Mouse (Mus musculus) brown adipose tissue, adult 24 weeks (tissue): Measurements from ENCODE around the gene Dnajc6. TPM values are rescaled to one million over a fixed set of nuclear protein-coding genes. Genes with fewer than 3 reads are reported as not detected.

Experiments
- H3K27ac ChIP-seq: fragments of 200-500 bp; replicated peaks from 2 replicates; pipeline ENCODE4 v1.5.1; 2012; ENCODE audit warnings: low read depth, mild to moderate bottlenecking, low read length
- H3K4me1 ChIP-seq: fragments of 200-500 bp; 2 replicates; pipeline ENCODE4 v1.6.1; 2012; ENCODE audit warnings: low read length, mixed read lengths; ENCODE audit not compliant: control insufficient read depth, insufficient read depth, insufficient read length
- H3K4me3 ChIP-seq: fragments of 200-500 bp; 2 replicates; pipeline ENCODE4 v1.5.1; 2012; ENCODE audit warnings: low read depth, mild to moderate bottlenecking, low read length, moderate library complexity; ENCODE audit not compliant: insufficient read depth
- polyA plus RNA-seq: library from polyadenylated mRNA; stranded (reverse); fragments of >200 nt; gene quantifications from 2 replicates; pipeline ENCODE4 v1.2.4, GENCODE M21; 2012; ENCODE audit not compliant: missing spikeins, insufficient read depth, insufficient read length

Dnajc6 gene
- polyA plus RNA-seq, 1 experiment = not detected

DNA sequence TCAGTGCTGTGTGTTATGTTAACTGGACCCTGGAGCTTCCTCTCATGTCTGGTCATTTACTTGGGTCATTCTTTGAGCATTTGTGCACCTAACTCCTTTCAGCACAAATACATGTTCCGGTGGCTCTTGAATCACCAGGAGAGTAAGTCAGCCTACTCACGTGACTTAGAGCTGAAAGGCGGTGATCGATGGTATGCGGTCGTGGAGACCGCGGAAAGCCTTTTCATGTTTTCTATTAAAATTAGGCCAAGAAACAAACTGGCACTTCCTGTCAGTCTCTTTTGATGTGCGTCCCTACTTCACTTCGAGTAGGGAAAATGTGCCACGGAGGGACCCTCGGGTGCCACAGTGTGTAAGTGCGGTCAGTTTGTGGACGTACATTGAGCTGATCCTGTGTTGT is 19.4 kb downstream of the Dnajc6 start:
- no peaks in the 10 kb centered on the region for H3K4me1 ChIP-seq
- no peak overlapping the region for H3K4me3 ChIP-seq
- H3K27ac ChIP-seq = no peak overlapping the region

DNA sequence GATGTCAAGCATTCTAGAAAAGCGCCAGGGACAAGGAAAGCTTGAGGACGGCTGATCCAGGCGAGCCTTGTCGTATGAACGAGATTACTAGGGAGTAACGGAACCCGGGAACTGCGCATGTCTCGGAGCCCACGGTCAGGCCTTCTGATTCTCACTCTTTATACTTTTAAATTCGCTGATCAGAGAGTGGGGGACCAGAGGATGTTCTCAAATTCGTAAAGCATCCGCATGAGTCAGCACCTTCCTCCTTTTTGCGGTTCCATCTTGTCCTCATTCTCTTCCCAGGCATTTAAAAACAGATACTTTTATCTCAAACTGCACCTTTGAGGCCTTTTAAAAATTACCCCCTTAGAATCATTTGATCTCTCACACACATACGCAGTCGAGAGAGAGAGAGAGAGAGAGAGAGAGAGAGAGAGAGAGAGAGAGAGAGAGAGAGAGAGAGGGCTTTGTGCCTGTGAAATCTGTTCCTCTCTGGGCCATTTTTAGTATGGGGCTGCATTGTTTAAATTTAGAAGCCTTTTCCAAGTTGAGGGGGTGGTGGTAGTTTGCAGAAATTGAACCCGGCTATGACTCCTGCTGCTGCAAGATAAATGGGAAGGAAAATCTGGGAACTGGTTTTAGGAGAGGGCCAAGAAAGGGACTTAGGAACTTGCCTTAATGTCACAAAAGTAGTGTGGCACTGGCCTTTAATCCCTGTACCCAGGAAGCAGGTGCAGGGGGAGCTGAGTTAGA is 20.2 kb downstream of the Dnajc6 start:
- Histone ChIP-seq H3K4me3 (no peak overlapping the region), H3K27ac (no peak overlapping the region), H3K4me1 (no peaks in the 10 kb centered on the region)

DNA sequence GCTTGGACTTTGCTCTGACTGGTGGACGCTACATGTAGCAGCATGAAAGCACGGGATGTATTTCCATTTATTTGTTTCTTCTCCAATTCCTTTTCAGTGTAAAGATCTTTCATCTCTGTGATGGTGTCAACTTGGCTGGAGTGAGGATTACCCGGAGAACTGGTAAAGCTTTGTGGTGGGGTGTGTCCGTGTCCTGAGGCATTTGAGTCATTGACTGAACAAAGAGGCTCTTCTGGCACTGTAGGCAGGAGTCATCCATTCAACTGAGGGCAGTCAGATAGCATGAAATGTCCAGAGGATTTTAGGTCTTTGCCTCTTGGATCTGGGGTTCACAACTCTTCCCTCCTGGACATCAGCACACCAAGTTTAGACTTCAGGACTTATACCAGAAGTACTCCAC is 35.5 kb downstream of the Dnajc6 start:
- Histone ChIP-seq H3K27ac (no peak overlapping the region), H3K4me3 (no peak overlapping the region), H3K4me1 (no peaks in the 10 kb centered on the region)

DNA sequence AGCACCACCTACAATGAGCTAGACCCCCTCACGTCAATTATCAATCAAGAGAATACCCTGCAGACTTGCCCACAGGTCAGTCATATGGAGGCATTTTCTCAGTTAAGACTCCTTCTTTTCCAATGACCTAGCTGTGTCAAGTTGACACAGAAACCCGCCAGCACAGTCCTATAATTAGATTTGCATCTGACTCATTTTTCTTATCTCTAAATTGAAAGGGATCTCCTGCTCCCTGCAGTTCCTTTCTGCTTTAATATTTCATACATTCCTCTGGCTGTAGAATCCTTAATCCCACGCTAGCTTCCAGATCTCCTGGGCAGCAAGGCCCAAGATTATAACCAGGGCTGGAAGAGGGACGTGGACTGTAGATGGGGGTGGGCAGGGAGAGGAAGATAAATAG is 44.1 kb downstream of the Dnajc6 start:
- H3K4me3 ChIP-seq = no peak overlapping the region
- no peak overlapping the region for H3K27ac ChIP-seq
- no peaks in the 10 kb centered on the region for H3K4me1 ChIP-seq

DNA sequence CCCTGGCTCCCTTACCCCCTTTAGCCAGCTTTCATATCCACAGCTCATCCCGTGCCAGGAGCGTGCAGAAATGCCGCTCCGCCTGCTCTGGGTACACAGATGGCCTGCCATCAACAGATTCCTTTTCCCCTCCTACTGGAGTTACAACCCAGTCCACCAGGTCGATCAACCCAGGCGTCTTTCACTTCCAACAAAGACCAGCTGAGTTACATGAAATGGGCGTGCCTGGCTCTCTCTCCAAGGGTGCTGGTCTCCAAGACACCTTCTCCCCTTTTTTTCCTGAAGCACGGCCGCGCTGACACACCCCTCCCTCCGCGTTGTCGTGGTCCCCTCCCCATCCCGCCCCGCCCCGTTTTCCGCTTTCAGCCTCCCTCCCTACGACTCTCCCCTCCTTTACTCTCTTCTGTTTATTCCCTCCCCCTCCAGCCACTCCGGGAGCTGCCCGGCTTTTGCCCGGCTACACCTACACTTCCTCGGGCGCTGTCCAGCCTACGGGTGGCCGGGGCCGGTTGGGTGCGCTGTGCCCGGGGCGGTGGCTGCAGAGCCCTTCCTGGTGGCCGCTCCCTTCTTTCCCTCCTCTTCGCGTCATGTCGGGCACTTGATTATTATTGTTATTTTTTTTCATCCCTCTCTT is 53.6 kb downstream of the Dnajc6 start:
- Histone ChIP-seq H3K4me3 (no peak overlapping the region), H3K4me1 (no peaks in the 10 kb centered on the region), H3K27ac (no peak overlapping the region)

DNA sequence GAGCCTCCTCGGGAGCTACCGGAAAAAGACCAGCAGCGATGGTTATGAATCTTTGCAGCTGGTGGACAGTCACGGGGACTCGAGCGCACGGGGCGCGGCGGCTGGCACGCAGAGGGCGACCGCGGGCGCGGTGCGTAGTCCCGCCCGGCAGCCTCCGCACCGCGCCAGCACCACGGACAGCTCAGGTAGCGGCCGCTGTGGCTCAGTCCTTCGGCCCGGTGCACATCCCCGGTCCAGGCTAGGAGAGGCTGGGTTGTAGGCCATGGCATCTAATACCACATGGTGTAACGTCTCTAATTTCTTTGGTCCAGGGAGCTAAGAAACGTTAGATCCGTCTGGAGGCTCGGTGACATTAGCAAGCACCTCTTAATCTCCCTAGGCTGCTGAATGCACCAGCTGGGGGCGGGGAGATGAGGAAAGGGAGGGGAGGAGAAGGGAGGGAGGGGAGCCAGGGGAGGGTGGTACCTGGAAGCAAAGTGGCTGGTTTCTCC is 54.3 kb downstream of the Dnajc6 start:
- H3K27ac ChIP-seq = no peak overlapping the region
- no peak overlapping the region for H3K4me3 ChIP-seq
- no peaks in the 10 kb centered on the region for H3K4me1 ChIP-seq

DNA sequence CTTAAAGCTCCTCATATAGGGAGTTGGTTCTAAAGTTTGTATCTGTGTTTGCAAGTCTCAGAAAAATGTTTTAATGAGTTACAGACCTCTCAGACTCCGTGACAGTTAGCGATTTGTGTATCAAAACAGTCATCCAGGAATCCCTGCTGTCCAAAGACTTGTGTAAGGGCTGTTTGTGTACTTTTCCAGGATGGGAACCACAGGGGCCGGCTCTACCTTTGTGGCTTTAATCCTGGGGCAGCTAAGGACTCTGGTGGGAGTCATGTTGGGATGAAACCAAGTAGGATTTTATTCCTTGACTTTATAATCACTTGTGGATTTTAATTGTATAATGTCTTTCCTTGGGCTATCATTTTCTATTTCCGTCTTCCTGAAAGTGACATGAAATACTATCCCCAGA is 55.0 kb downstream of the Dnajc6 start:
- Histone ChIP-seq H3K4me3 (no peak overlapping the region), H3K4me1 (no peaks in the 10 kb centered on the region), H3K27ac (no peak overlapping the region)

DNA sequence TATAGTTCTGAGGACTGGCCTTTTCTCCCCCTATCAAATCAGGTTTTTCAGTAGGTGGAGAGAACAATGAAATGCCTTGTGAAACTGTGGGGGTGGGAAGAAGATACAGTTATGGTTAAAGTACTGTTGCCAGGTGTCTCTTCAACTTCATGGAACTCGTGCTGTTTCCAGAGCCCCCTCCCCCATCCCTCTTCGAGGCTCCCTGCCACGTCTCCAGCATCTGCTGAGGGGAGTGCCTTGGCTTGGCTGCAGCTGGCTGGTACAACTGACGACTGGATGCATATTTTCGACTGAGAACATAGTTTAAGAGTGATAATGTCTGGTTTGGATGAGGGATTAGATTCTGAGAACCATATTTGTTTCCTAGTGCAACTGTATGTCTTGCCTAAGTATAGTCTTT is 55.9 kb downstream of the Dnajc6 start:
- Histone ChIP-seq H3K4me1 (no peaks in the 10 kb centered on the region), H3K4me3 (no peak overlapping the region), H3K27ac (no peak overlapping the region)

DNA sequence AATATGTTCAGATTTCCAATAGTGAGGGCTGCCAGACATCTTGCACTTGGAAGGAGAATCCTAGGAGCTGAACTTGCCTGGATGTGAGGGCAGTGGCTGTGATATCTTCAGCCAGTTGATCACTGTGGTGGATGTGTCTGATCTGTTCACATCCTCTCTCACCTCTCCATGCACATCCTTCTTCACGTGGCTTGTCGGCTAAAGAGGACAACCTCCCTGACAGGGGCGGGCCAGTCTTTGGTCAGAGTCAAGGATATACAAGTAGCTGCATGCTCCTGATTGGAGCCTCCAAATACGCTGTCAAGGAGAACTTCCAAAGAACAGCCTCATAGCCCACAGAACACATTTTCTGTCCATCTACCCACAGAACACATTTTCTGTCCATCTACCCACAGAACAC is 58.6 kb downstream of the Dnajc6 start:
- Histone ChIP-seq H3K4me1 (no peaks in the 10 kb centered on the region), H3K27ac (no peak overlapping the region), H3K4me3 (no peak overlapping the region)

DNA sequence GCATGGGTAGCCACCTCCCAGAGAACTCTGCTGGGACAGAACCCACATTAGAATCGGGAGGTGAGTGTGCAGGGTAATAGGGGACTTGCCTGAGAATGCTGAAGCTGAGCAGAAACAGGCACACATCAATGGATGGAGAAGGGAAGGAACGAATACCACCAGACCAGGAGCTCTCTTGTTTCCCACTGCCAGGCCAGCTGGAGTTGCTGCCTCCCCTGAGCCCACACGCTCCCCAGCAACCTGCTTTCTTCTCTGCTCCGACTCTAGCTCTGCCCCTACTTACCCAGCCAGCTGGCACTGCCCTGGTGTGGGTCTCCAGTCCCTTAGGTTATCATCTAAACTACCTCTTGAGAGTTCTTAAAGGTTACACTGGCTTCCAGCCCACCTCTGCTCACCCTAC is 63.7 kb downstream of the Dnajc6 start:
- H3K27ac ChIP-seq = no peak overlapping the region
- H3K4me1 ChIP-seq = no peaks in the 10 kb centered on the region
- no peak overlapping the region for H3K4me3 ChIP-seq

DNA sequence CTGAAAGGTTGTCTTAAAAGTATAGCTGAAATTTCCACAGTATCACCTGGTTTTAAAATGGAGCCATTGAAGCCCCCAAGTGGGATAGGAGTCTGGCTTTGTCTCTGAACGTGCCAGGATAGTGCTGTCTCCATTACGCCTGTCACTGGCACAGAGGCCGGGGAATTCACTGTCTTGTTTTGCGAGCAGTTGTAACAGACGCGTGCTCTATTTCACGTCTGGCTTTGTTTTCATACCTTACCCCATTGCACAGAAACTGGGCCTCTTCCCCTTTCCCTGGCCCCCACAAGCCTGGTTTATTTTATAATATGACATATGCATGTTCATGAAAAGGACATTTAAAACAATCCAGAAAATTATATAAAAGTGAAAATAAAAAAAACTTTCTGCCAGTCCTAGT is 66.4 kb downstream of the Dnajc6 start:
- no peak overlapping the region for H3K4me3 ChIP-seq
- no peaks in the 10 kb centered on the region for H3K4me1 ChIP-seq
- no peak overlapping the region for H3K27ac ChIP-seq

DNA sequence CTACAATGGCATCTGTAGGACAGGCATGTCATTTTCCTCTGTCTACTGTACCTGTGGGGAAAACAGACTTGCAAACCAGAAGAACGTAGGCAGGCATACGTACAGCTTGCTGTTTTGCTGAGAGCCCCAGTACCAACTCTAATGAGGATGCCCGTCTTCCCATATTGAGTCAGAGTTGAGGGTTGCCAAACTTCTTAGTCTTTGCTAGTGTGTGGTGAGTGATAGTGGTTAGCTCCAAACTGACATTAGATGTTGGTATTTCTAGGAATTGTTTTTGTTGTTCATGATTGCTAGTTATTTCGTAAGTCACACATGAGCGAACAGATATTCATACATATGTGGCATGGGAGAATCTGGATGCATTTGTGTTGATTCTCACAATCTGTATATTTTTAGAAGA is 67.2 kb downstream of the Dnajc6 start:
- Histone ChIP-seq H3K4me1 (no peaks in the 10 kb centered on the region), H3K27ac (no peak overlapping the region), H3K4me3 (no peak overlapping the region)

DNA sequence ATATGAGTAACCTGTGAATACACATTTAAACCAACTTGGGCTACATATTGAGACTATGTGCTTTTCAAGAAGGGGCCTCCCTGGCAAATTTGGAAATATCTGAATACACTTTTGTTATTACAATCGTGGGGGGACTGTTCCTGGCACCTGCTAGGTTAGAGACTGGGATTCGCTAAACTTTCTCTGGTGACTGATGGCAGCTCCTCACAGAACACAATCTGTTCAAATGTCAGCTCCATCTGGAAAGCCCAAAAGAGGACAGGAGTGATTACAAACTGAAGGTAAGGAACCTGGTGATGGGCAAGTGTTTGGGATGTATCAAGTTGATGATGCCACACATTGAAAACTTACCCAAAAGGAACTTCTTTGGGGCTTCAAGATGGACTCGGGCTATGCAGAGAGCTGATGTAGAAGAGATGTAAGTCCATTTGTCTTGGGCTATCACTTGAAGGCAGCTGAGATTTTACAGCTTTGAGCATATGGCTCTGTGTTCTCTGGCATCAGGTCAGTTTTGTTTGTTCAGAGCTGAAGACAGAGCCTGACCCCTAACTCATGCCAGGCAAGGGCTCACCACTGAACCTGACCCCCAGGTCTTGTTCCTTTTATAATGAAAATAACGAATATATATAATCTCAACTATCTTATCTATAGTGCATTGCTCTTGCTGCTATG is 68.4 kb downstream of the Dnajc6 start:
- H3K27ac ChIP-seq = no peak overlapping the region
- H3K4me1 ChIP-seq = no peaks in the 10 kb centered on the region
- H3K4me3 ChIP-seq = no peak overlapping the region

DNA sequence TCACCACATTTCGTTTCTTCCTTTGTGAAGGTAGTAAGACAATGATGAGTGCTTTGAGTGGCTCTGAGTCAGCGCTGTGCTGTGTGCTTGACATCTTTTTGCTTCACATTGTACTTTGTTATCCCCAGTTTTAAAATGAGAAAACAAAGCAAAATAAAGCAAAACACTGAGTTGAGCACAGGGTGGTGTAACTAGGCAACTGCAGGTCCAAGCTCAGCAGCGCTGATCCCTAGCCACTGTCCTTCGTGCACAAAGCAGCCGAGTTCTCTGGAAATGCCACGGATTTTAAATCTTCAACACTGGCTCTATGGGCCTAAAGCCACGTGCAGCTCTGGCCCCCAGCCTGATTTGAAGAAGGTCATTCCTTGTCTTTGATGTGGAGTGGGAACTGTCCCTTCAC is 72.6 kb downstream of the Dnajc6 start:
- H3K4me3 ChIP-seq = no peak overlapping the region
- no peaks in the 10 kb centered on the region for H3K4me1 ChIP-seq
- no peak overlapping the region for H3K27ac ChIP-seq

DNA sequence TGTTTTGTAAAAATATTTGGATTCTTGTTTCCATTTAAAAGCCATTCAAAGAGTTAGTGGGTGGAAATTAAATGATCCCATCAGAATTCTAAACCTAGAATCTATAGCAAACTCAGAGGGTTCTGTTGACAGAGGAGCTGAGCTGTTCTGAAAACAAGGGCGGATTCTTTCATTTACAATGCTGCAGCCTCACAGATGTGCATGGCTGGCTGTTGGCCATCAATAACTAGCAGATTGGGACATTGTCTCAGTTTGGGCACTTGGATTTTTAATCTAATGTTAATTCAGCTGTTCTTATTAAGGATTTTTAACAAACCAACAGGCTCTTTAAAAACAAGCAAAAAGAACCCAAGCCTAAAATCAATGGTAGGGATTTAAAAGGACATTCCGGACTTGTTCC is 75.7 kb downstream of the Dnajc6 start:
- Histone ChIP-seq H3K4me3 (no peak overlapping the region), H3K27ac (no peak overlapping the region), H3K4me1 (no peaks in the 10 kb centered on the region)

DNA sequence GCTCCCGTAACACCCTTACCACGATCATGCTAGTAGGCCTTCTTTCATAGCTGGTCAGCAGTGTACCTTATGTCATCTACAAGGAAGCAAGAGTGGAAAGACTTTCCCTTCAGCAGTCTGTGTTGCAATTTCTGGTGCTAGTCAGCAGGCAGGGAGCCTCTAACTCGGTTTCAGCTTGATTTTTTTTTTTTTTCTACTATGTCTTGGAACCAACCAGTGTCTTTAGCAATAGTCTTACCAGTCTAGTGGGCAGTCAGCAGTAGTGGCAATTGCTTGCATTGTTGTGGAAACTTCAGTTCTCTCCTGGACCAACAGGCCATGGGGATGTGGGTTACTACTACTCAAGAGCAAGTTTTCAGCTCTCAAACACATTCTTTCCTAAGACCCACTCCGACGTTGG is 78.9 kb downstream of the Dnajc6 start:
- Histone ChIP-seq H3K4me1 (no peaks in the 10 kb centered on the region), H3K4me3 (no peak overlapping the region), H3K27ac (no peak overlapping the region)
